Mouse (Mus musculus): Measurements from ENCODE around the gene Nfat5. TPM values are rescaled to one million over a fixed set of nuclear protein-coding genes. Genes with fewer than 3 reads are reported as not detected.

The Nfat5 gene
- total RNA-seq (2023): 62.3 TPM

DNA sequence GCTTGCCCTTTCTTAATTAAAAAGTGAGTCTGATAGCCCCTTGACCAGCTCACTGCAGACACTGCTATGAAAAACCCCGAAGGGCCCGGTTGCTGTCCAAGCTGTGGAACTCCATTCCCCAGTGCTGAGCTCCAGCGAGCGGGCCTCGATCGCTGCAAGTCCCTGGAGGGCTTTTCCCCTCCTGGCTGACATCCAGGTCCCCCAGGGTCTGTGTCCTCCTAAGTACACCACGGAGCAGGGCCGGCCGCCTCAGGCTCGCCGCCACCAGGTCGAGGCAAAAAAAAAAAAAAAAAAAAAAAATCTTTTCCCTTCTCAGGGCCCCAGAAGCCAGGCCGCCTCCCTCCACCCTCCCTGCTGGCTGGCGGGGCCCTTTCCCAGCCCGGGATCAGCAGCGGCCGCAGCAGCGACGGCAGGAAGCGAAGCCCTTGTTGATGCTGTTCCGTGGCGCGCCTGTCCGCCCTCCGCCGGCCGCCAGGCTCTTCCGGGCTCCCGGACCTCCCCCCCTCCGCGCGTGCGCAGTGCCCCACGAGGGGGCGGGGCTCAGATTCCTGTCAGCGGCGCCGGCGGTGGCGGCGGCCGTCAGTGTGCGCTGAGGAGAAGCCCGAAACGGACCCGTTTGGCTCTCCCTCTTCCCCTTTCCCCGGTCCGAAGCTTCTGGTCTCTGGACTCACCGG lies at the start of gene Nfat5:
TSS of gene Nfat5 (plus strand) at position 543 of the 674 bp plus-strand sequence.

GRCm38 (mm10) chr8:107403038-107403781 lies 109.9 kb downstream of the Nfat5 start, which contains the start of gene Nqo1:
TSS of gene Nqo1 (minus strand) at chr8:107403206.

DNA sequence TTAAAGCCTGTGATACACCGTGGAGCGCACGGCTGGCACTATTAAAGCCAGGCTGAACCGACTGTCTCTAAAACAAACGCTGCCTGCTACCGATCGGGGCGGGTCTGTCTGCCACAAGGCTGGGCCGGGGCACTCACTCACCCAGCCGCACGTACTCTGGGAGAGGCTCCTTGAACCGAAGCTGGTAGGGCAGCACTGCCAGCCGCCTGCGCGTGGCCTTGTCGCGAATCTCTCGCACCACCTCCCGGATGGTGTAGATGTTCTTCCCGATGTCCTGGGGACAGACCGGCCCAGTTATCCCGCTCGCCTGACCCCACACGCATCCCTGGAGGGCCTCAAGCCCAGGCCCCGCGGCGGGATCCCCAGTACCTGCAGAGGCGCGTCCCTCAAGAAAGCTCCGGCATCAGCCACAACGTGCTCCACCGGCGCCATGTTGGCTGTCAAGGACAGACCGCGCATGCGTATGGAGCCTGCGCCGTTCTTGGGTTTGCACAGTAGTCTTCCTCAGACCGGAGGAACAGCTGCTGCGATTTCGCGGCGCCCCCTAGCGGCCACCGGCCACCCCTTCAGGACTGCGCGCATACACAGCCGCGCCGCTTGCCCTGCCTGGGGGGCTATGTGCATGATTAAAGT lies 131.4 kb downstream of the Nfat5 start, which contains the start of gene Nob1:
TSS of gene Nob1 (minus strand) at position 455 of the 633 bp plus-strand sequence.

Other genes starting within 250 kb of the Nfat5 start
- 8.3 TPM for gene Pdf, start 244.9 kb upstream of the Nfat5 start, total RNA-seq (2023)
- 37.7 TPM for gene Cog8, start 236.8 kb upstream of the Nfat5 start, total RNA-seq (2023)
- 67.0 TPM for gene Nip7, start 236.6 kb upstream of the Nfat5 start, total RNA-seq (2023)
- not detected for gene Tmed6, start 227.8 kb upstream of the Nfat5 start, total RNA-seq (2023)
- gene Terf2, start 196.9 kb upstream of the Nfat5 start, total RNA-seq (2023): 57.1 TPM
- 27.7 TPM for gene Cyb5b, start 142.8 kb upstream of the Nfat5 start, total RNA-seq (2023)
- gene Nqo1, start 109.7 kb downstream of the Nfat5 start, total RNA-seq (2023): not detected
- 78.2 TPM for gene Nob1, start 131.6 kb downstream of the Nfat5 start, total RNA-seq (2023)
- gene Wwp2, start 142.9 kb downstream of the Nfat5 start, total RNA-seq (2023): 99.6 TPM

All from CD4-positive naive resting alpha-beta T cell, adult 57 days (primary cell).